Mouse (Mus musculus): ENCODE results near the gene Rplp0. TPM values are rescaled to one million over a fixed set of nuclear protein-coding genes. Genes with fewer than 3 reads are reported as not detected.

Rplp0 gene
- polyA plus RNA-seq, 1 experiment from 2014 or later = 903 TPM

DNA sequence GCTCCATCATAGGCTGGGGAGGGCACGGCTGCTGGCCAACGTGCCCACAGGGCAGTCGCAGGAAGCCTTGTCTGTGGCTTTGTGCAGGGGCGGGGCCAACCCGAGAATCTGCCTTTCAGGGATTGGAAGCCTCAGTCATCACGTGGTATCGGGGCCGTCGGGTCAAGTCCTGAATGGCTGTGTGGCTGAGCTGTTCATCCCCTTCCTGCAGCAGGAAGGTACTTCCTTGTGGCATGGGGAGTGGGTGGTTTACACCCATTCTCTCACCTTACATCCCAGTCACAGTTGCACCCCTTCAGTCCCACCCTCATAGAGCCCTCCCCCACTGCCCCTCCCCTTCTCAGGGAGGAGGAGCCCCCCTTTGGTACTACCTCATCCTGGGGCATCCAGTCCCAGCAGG lies 22.4 kb downstream of the Rplp0 start:
- H3K27ac ChIP-seq (ENCODE audit: low read depth, low read length) = no peak overlapping the region
- no peak overlapping the region for H3K9ac ChIP-seq (replicated peaks; ENCODE audit: low read depth, low read length)
- H3K27me3 ChIP-seq (ENCODE audit: control insufficient read depth, insufficient read depth, low read length) = no peaks in the 10 kb centered on the region
- whole genome bisulfite sequencing = 93% methylated on average over 9 of the region's 9 CpGs
- H3K4me3 ChIP-seq (ENCODE audit: low read depth, low read length) = no peak overlapping the region
- H3K4me2 ChIP-seq (ENCODE audit: low read depth, low read length) = no peak overlapping the region
- ATAC-seq (ENCODE audit: low read depth) = no peak
- no peaks in the 10 kb centered on the region for H3K4me1 ChIP-seq (ENCODE audit: control insufficient read depth, insufficient read depth, low read length)
- H3K9me3 ChIP-seq (ENCODE audit: control insufficient read depth, low read length) = no peaks in the 10 kb centered on the region
- H3K36me3 ChIP-seq (ENCODE audit: control insufficient read depth, insufficient read depth, low read length) = peaks cover 88% of the 10 kb centered on the region

DNA sequence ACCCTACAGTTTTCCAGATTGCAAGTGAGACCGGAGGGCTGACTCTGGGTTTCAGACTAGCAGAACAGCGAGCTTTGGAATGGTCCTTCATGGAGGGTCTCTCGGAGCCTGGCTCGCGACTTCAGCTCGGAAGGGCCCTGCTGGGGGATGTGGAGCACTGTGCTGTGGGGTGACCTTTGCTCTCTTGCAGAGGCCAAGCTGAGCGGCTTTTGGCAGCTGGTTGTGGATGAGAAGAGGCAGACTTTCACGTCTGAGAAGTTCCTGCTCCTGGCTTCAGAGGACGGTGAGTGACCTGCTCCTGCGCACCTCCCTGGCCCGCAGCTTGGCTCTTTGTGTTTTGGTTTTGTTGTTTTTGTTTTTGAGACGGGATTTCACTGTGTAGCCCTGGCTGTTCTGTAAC lies 26.3 kb downstream of the Rplp0 start:
- 94% methylated on average over 12 of the region's 12 CpGs for WGBS
- no peaks in the 10 kb centered on the region for H3K9me3 ChIP-seq (ENCODE audit: control insufficient read depth, low read length)
- no peak overlapping the region for H3K9ac ChIP-seq (replicated peaks; ENCODE audit: low read depth, low read length)
- H3K27me3 ChIP-seq (ENCODE audit: control insufficient read depth, insufficient read depth, low read length) = no peaks in the 10 kb centered on the region
- peaks cover 77% of the 10 kb centered on the region for H3K36me3 ChIP-seq (ENCODE audit: control insufficient read depth, insufficient read depth, low read length)
- H3K4me2 ChIP-seq (ENCODE audit: low read depth, low read length) = no peak overlapping the region
- ATAC-seq (ENCODE audit: low read depth) = no peak
- H3K4me1 ChIP-seq (ENCODE audit: control insufficient read depth, insufficient read depth, low read length) = no peaks in the 10 kb centered on the region
- H3K4me3 ChIP-seq (ENCODE audit: low read depth, low read length) = no peak overlapping the region
- no peak overlapping the region for H3K27ac ChIP-seq (ENCODE audit: low read depth, low read length)

DNA sequence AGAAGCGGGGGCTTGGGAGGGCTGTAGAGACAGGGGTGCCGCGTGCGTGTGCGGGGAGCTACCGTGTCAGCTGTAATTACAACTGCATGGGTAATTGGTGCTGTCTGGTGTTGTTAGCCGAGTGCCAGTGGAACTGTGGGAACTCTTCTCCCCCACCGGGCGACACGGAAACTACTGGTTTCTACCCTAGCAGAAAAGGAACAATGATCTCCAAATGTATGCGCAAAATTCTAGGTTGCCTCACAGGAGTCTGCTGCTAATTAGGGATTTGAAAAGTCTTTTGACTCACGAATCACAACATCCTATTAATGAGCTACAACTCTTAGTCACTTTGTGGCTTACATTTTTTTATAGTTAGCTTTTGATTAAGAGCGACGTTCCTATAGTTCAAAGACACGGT lies 26.9 kb downstream of the Rplp0 start:
- Histone ChIP-seq H3K4me1 (ENCODE audit: control insufficient read depth, insufficient read depth, low read length) (no peaks in the 10 kb centered on the region), H3K36me3 (ENCODE audit: control insufficient read depth, insufficient read depth, low read length) (peaks cover 77% of the 10 kb centered on the region), H3K9me3 (ENCODE audit: control insufficient read depth, low read length) (no peaks in the 10 kb centered on the region), H3K27ac (ENCODE audit: low read depth, low read length) (no peak overlapping the region), H3K27me3 (ENCODE audit: control insufficient read depth, insufficient read depth, low read length) (no peaks in the 10 kb centered on the region), H3K4me2 (ENCODE audit: low read depth, low read length) (no peak overlapping the region), H3K4me3 (ENCODE audit: low read depth, low read length) (no peak overlapping the region), H3K9ac (replicated peaks; ENCODE audit: low read depth, low read length) (no peak overlapping the region)
- 74% methylated on average over 15 of the region's 15 CpGs for WGBS
- no peak for ATAC-seq (ENCODE audit: low read depth)

DNA sequence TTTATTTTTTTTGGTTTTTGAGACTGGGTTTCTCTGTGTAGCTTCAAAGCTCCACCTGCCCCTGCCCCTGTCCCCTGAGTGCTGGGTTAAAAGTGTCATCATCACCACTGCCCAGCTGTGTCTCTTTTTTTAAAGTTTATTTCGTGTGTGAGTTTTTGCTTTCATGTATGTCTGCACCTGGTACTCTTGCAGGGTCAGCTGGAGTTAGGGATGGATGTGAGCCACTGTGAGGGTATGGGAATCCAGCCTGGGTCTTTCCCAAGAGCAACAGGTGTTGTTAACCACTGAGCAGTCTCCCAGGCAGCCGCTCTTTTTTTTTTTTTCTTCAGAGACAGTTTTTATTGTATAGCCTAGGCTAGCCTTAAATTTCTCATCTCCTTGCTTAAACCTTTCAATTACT lies 27.5 kb downstream of the Rplp0 start:
- no peak overlapping the region for H3K4me3 ChIP-seq (ENCODE audit: low read depth, low read length)
- H3K9ac ChIP-seq (replicated peaks; ENCODE audit: low read depth, low read length) = no peak overlapping the region
- H3K27me3 ChIP-seq (ENCODE audit: control insufficient read depth, insufficient read depth, low read length) = no peaks in the 10 kb centered on the region
- 94% methylated on average over 2 of the region's 2 CpGs for WGBS
- H3K9me3 ChIP-seq (ENCODE audit: control insufficient read depth, low read length) = no peaks in the 10 kb centered on the region
- peaks cover 75% of the 10 kb centered on the region for H3K36me3 ChIP-seq (ENCODE audit: control insufficient read depth, insufficient read depth, low read length)
- no peak overlapping the region for H3K4me2 ChIP-seq (ENCODE audit: low read depth, low read length)
- no peak overlapping the region for H3K27ac ChIP-seq (ENCODE audit: low read depth, low read length)
- no peak for ATAC-seq (ENCODE audit: low read depth)
- no peaks in the 10 kb centered on the region for H3K4me1 ChIP-seq (ENCODE audit: control insufficient read depth, insufficient read depth, low read length)

DNA sequence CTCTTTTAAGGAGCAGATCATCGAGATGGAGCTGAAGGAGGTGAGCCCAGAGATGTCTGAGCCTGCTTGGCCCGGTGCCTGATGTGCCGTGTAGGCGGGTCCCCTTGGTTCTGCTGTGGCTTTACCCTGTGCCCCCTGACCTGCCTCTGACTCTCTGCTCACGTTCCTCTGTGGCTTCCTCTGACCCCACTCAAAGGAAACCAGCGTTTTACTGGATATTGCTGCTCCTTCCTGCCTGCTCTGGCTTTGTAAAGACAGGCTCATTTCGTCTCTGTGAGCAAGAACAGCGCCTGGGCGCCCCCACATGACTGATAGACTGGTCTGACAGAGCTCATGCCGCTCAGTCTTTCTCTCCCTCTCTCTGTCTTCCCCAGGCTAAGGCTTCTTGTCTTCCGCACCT lies 31.8 kb downstream of the Rplp0 start:
- 91% methylated on average over 11 of the region's 11 CpGs for WGBS

DNA sequence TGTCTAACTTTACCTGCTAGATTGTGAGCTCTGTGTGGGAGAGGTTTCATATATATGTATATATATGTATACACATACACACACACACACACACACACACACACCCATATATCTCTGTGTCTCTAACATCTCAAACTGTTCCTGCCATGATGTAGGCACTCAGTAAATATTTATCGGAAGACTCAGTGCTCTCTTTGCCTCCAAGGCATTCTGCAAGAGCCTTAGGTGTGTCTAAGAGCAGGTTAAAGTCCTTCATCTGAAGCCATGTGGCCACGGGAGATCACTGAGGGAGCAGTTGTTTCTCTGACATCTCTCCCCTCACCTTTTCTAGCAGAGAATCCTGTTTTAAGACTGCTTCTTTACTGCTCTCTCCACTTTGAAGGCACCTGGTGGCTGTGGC lies 32.2 kb downstream of the Rplp0 start:
- ATAC-seq (ENCODE audit: low read depth) = no peak
- Histone ChIP-seq H3K9ac (replicated peaks; ENCODE audit: low read depth, low read length) (no peak overlapping the region), H3K36me3 (ENCODE audit: control insufficient read depth, insufficient read depth, low read length) (peaks cover 75% of the 10 kb centered on the region), H3K27me3 (ENCODE audit: control insufficient read depth, insufficient read depth, low read length) (no peaks in the 10 kb centered on the region), H3K4me2 (ENCODE audit: low read depth, low read length) (no peak overlapping the region), H3K4me1 (ENCODE audit: control insufficient read depth, insufficient read depth, low read length) (no peaks in the 10 kb centered on the region), H3K4me3 (ENCODE audit: low read depth, low read length) (no peak overlapping the region), H3K27ac (ENCODE audit: low read depth, low read length) (no peak overlapping the region), H3K9me3 (ENCODE audit: control insufficient read depth, low read length) (no peaks in the 10 kb centered on the region)
- 94% methylated on average over 2 of the region's 2 CpGs for WGBS

More for the DNA sequence above, 31.8 kb downstream of the Rplp0 start:
- no peak for ATAC-seq (ENCODE audit: low read depth)
- H3K27me3 ChIP-seq (ENCODE audit: control insufficient read depth, insufficient read depth, low read length) = no peaks in the 10 kb centered on the region
- H3K9me3 ChIP-seq (ENCODE audit: control insufficient read depth, low read length) = no peaks in the 10 kb centered on the region
- H3K4me2 ChIP-seq (ENCODE audit: low read depth, low read length) = no peak overlapping the region
- no peaks in the 10 kb centered on the region for H3K4me1 ChIP-seq (ENCODE audit: control insufficient read depth, insufficient read depth, low read length)
- peaks cover 74% of the 10 kb centered on the region for H3K36me3 ChIP-seq (ENCODE audit: control insufficient read depth, insufficient read depth, low read length)
- no peak overlapping the region for H3K9ac ChIP-seq (replicated peaks; ENCODE audit: low read depth, low read length)
- H3K4me3 ChIP-seq (ENCODE audit: low read depth, low read length) = no peak overlapping the region
- no peak overlapping the region for H3K27ac ChIP-seq (ENCODE audit: low read depth, low read length)

DNA sequence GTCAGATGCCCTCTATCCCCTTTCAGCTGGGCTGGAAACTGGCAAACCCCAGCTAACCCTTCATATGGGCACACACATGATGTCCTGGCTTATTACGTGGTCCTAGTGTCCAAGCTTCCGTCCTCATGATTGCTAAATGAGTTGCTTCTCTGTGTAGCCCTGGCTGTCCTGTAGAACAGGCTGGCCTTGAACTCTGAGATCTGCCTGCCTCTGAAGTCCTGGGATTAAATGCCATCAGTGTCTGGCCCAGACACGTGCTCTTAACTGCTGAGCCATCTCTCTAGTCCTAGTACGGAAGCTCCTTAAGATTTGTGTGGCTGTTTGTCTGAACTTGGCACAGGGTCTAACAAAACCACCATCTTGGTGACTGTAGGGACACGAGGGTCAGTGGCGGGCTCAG lies 44.3 kb downstream of the Rplp0 start:
- H3K4me3 ChIP-seq (ENCODE audit: low read depth, low read length) = no peak overlapping the region
- H3K9me3 ChIP-seq (ENCODE audit: control insufficient read depth, low read length) = no peaks in the 10 kb centered on the region
- no peak for ATAC-seq (ENCODE audit: low read depth)
- peaks cover 74% of the 10 kb centered on the region for H3K36me3 ChIP-seq (ENCODE audit: control insufficient read depth, insufficient read depth, low read length)
- H3K27ac ChIP-seq (ENCODE audit: low read depth, low read length) = no peak overlapping the region
- no peaks in the 10 kb centered on the region for H3K4me1 ChIP-seq (ENCODE audit: control insufficient read depth, insufficient read depth, low read length)
- no peak overlapping the region for H3K4me2 ChIP-seq (ENCODE audit: low read depth, low read length)
- H3K9ac ChIP-seq (replicated peaks; ENCODE audit: low read depth, low read length) = no peak overlapping the region
- WGBS = 98% methylated on average over 6 of the region's 6 CpGs
- H3K27me3 ChIP-seq (ENCODE audit: control insufficient read depth, insufficient read depth, low read length) = no peaks in the 10 kb centered on the region

DNA sequence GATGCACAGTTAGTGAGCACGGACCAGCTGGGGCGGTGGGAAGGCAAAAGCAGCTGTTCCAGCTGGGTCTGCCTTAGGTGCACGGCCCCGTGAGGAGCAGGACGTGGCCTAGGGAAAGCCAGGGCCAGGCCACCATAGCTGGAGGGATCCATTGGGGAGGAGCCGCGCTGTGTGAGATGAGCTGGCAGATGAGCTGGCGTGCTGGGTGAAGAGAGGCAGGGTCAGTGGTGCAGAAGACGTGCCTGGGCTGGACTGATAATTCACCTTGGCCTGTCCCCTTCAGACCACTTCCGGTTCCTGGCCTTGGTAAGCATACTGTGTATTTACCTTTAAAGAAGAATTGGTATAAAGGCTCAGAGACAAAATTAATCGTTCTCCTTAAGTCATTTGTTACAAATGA lies 52.3 kb downstream of the Rplp0 start:
- WGBS = 96% methylated on average over 11 of the region's 11 CpGs
- H3K4me2 ChIP-seq (ENCODE audit: low read depth, low read length) = no peak overlapping the region
- ATAC-seq (ENCODE audit: low read depth) = no peak
- no peaks in the 10 kb centered on the region for H3K9me3 ChIP-seq (ENCODE audit: control insufficient read depth, low read length)
- no peaks in the 10 kb centered on the region for H3K27me3 ChIP-seq (ENCODE audit: control insufficient read depth, insufficient read depth, low read length)
- H3K4me3 ChIP-seq (ENCODE audit: low read depth, low read length) = no peak overlapping the region
- H3K36me3 ChIP-seq (ENCODE audit: control insufficient read depth, insufficient read depth, low read length) = peaks cover 86% of the 10 kb centered on the region
- no peaks in the 10 kb centered on the region for H3K4me1 ChIP-seq (ENCODE audit: control insufficient read depth, insufficient read depth, low read length)
- no peak overlapping the region for H3K9ac ChIP-seq (replicated peaks; ENCODE audit: low read depth, low read length)
- no peak overlapping the region for H3K27ac ChIP-seq (ENCODE audit: low read depth, low read length)

All from neural tube, embryonic 14.5 days (tissue).